Mouse (Mus musculus) embryonic facial prominence, embryonic 13.5 days (tissue): ENCODE measurements around the gene Tmem232. TPM values are rescaled to one million over a fixed set of nuclear protein-coding genes. Genes with fewer than 3 reads are reported as not detected.
A peak's percentile ranks its signal among the peaks of the same experiment; 100 is the strongest.
"Not testable (repeated sequence)": the region's sequence is repeated elsewhere in the genome, so short reads cannot be mapped to it uniquely, and the experiment has no call there.

Source experiments
- ATAC-seq: fragments of 200-750 bp; cut with Nextera tagmentation; 2 replicates; pipeline ENCODE4 v1.8.0; 2017; ENCODE audit warnings: low read depth; ENCODE audit not compliant: insufficient number of reproducible peaks, insufficient read depth, low FRiP score, low TSS enrichment
- H3K27ac ChIP-seq: fragments of 300-500 bp; sonication (generic); 2 replicates; pipeline ENCODE4 v1.5.1; 2015; ENCODE audit warnings: moderate library complexity, mild to moderate bottlenecking, inconsistent platforms
- H3K27me3 ChIP-seq: fragments of 300-500 bp; sonication (generic); 2 replicates; pipeline ENCODE4 v1.6.1; 2015; ENCODE audit warnings: mild to moderate bottlenecking, inconsistent platforms
- H3K36me3 ChIP-seq: fragments of 300-500 bp; sonication (generic); 2 replicates; pipeline ENCODE4 v1.6.1; 2015; ENCODE audit warnings: mild to moderate bottlenecking, inconsistent platforms
- H3K4me1 ChIP-seq: fragments of 300-500 bp; sonication (generic); 2 replicates; pipeline ENCODE4 v1.6.1; 2015; ENCODE audit warnings: inconsistent platforms
- H3K4me2 ChIP-seq: fragments of 300-500 bp; sonication (generic); 2 replicates; pipeline ENCODE4 v1.6.1; 2015; ENCODE audit warnings: moderate library complexity, mild to moderate bottlenecking, inconsistent platforms
- H3K4me3 ChIP-seq: fragments of 300-500 bp; sonication (generic); 2 replicates; pipeline ENCODE4 v1.5.1; 2015; ENCODE audit warnings: mild to moderate bottlenecking, inconsistent platforms
- H3K9ac ChIP-seq: fragments of 300-500 bp; sonication (generic); 2 replicates; pipeline ENCODE4 v1.6.1; 2015; ENCODE audit warnings: mild to moderate bottlenecking, inconsistent platforms
- H3K9me3 ChIP-seq: fragments of 300-500 bp; sonication (generic); 2 replicates; pipeline ENCODE4 v1.6.1; 2016; ENCODE audit warnings: inconsistent platforms
- WGBS: fragments of 180-500 bp; shearing (Covaris S2); methylation state at CpG from one replicate; pipeline ENCODE4 v1.1.7; 2015; ENCODE audit warnings: mixed read lengths; 5-methylcytosine and 5-hydroxymethylcytosine counted together
- polyA plus RNA-seq: library from polyadenylated mRNA; unstranded; fragments of >200 nt; fragmentation: Nextera tagmentation; extraction: Ambion mirVana; gene quantifications from 2 replicates; pipeline ENCODE4 v1.2.1, GENCODE M21; 2015

Tmem232 gene
- polyA plus RNA-seq, 1 experiment from 2014 or later: 0.25 TPM

DNA sequence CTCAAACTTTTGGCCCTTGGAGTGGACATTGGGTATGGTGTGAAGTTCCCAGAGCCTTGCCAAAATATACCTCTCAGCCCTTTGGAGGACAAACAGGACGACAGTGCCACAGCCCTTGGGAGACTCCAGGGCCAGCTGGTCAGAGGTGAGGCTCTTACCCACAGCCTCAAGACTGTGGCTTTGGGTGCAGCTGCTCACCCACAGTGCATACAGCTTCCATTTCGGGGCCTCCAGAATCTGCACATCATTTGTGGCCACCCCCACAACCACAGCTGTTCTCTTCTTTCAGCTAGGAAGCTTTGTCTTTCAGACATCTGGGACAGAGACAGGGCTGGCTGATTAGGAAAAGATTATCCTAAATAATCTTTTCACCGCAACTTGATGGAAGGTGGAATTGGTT, 27.1 kb downstream of the Tmem232 start:
- Histone ChIP-seq H3K27me3 (no peaks in the 10 kb centered on the region), H3K9me3 (no peaks in the 10 kb centered on the region), H3K27ac (no peak overlapping the region), H3K36me3 (no peaks in the 10 kb centered on the region), H3K4me3 (no peak overlapping the region), H3K4me1 (no peaks in the 10 kb centered on the region), H3K4me2 (no peak overlapping the region), H3K9ac (no peak overlapping the region)
- no peak for ATAC-seq
- WGBS: 72% methylated on average over 3 of the region's 3 CpGs

DNA sequence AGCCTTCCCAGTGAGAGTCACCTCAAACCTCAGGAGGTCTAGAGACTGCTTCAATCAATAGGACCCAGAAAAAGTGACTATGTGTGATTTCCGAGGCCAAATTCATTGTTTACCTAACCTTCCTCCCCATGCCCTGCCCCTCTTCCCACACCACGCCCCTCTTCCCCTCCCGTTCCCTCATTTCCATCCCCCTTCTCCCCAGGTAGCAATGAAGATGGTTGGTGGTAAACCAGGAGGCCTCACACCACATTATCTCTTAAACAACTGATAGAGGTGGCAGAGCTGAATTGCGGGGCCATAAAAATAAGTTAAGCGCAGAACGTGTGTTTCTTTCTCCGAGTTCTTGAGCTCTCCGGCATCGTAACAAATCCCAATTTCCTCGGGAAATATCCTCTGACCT, 55.9 kb downstream of the Tmem232 start:
- Histone ChIP-seq H3K9me3 (no peaks in the 10 kb centered on the region), H3K36me3 (no peaks in the 10 kb centered on the region), H3K4me2 (peak overlapping the region; percentile 12; the same call in 1 of the 2 replicates), H3K27ac (no peak overlapping the region), H3K4me1 (no peaks in the 10 kb centered on the region), H3K9ac (no peak overlapping the region), H3K27me3 (no peaks in the 10 kb centered on the region), H3K4me3 (no peak overlapping the region)
- 55% methylated on average over 10 of the region's 10 CpGs for whole genome bisulfite sequencing
- no peak for ATAC-seq

DNA sequence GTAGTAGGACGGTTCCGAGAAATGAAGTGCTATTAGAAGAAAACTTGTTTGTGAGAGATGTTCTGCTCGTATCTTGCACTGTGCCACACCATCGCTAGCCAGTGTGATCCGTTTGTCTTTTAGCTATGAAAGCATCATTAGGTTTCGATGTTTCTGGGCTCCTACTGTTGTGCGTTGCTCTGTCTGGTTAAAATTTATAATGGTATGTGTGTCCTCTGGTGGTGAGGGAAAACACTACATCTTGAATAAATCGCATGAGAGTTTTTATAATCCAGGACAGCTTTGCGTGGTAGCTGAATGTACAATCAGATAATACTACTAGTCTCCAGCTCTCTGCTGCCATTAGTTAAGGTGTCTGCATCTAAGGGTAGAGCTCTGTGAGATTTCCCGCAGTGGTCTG, 63.8 kb downstream of the Tmem232 start:
- no peak for ATAC-seq
- Histone ChIP-seq H3K4me3 (no peak overlapping the region), H3K4me2 (no peak overlapping the region), H3K36me3 (no peaks in the 10 kb centered on the region), H3K9me3 (no peaks in the 10 kb centered on the region), H3K27me3 (no peaks in the 10 kb centered on the region), H3K4me1 (no peaks in the 10 kb centered on the region), H3K9ac (no peak overlapping the region), H3K27ac (no peak overlapping the region)
- WGBS: 79% methylated on average over 10 of the region's 10 CpGs

DNA sequence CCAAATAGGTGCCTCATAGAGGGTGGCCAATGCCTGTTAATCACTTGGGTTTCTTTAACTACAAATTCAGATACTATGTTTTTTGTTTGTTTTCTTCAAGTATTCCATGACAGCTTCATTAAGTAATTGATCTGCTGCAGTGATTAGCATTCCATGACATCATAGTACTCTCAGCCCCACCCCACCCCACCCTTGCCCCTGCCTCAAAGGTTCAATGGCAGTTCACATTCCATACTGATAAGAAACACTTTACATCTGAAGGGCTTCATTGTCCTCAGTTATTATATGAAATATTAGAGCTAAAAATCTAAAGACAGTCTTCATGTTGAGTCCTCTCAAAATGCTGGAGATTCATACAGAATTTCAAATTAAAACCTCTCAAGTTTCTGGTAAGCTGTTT, 89.8 kb downstream of the Tmem232 start:
- Histone ChIP-seq H3K36me3 (no peaks in the 10 kb centered on the region), H3K27me3 (no peaks in the 10 kb centered on the region), H3K9ac (no peak overlapping the region), H3K9me3 (no peaks in the 10 kb centered on the region), H3K4me3 (no peak overlapping the region), H3K27ac (no peak overlapping the region), H3K4me2 (no peak overlapping the region), H3K4me1 (no peaks in the 10 kb centered on the region)
- ATAC-seq: no peak

DNA sequence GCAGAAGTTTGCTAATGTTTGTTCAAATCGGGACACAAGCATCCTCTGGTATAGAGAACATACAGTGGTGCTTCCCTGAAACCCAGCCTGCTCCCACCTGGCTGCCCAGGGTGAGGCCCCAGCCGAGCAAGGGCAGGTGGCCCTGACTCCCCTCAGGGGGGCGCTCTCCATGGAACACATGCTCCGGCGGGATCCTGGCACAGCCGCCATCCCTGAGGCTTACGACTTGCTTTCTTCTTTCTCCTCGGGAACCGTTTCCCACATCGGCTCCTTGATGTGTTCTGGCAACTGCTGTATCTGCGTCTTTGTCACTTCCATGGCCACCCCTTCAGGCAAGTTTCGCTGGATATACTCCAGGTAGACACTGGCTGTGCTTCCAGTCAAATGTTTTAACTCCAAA, 102.7 kb downstream of the Tmem232 start:
- H3K9me3 ChIP-seq, H3K36me3 ChIP-seq, ATAC-seq, H3K4me1 ChIP-seq, H3K4me2 ChIP-seq, H3K4me3 ChIP-seq, H3K27ac ChIP-seq, H3K27me3 ChIP-seq, H3K9ac ChIP-seq: not testable (repeated sequence)
- 86% methylated on average over 12 of the region's 12 CpGs for WGBS

DNA sequence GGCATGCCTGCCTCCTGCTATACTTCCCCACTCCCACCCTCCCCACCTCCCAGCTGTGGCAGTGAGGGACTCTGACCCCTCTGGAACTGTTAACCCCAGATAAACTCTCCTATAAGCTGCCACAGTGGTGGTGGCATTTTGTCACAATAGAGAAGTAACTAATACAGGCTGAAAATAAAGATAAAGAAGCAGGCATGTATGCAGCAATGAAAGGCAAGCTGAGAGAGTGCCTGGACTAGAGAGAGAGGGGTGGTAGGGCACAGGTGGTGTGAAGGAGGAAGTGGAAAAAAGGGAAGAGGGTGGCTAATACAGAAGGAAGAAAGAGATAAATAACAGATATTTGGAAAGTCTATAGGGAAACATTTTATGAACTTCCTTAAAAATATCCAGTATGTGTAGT, 121.5 kb downstream of the Tmem232 start:
- Histone ChIP-seq H3K4me2 (no peak overlapping the region), H3K4me1 (no peaks in the 10 kb centered on the region), H3K27ac (no peak overlapping the region), H3K4me3 (no peak overlapping the region), H3K9ac (no peak overlapping the region), H3K27me3 (no peaks in the 10 kb centered on the region), H3K9me3 (no peaks in the 10 kb centered on the region), H3K36me3 (no peaks in the 10 kb centered on the region)
- ATAC-seq: no peak

DNA sequence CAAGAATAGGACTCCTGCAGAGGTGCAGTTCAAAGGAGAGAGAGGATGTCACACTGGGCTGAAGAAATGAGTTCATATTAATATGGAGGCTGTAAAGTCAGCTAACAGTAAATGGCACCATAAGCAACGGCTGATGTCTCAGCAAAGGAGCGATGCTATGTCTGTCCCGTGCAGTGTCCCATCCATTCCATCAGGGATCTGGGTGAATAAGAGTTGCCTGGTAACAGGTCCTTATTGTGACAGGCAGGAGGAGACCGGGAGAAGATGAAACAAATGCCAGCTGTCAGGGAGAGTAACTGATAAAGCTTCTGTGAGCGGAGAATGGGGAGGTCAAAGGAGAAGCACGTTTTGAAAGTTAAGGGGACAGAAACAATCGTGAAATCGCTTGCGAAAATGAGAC, 135.3 kb downstream of the Tmem232 start:
- Histone ChIP-seq H3K27me3 (no peaks in the 10 kb centered on the region), H3K27ac (no peak overlapping the region), H3K4me1 (no peaks in the 10 kb centered on the region), H3K9ac (no peak overlapping the region), H3K4me2 (no peak overlapping the region), H3K36me3 (no peaks in the 10 kb centered on the region), H3K4me3 (no peak overlapping the region), H3K9me3 (no peaks in the 10 kb centered on the region)
- ATAC-seq: no peak
- WGBS: 63% methylated on average over 9 of the region's 9 CpGs

DNA sequence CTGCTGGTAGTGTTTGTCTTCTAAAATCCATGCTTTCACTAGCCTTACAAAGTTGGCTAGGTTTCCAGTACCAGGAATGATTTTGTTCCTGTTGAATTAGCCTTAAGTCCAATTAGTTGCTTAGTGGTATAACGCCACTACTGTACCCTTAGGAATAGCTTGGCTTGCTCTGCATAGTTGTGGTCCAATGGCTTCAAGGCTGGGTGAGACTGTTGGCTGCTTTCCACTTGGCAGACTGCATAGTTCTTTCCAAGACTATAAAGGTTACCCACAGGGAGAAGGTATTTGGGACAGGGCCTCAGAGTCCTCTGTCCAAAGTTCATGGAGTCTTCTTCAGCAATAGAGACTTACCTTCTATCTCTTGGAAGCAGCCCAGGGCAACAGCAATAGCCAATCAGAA, 139.7 kb downstream of the Tmem232 start:
- ATAC-seq: no peak
- H3K9ac ChIP-seq: no peak overlapping the region
- H3K4me2 ChIP-seq: no peak overlapping the region
- no peaks in the 10 kb centered on the region for H3K36me3 ChIP-seq
- no peaks in the 10 kb centered on the region for H3K27me3 ChIP-seq
- WGBS: 73% methylated on average over 1 of the region's 1 CpGs
- no peaks in the 10 kb centered on the region for H3K9me3 ChIP-seq
- H3K4me1 ChIP-seq: no peaks in the 10 kb centered on the region
- no peak overlapping the region for H3K27ac ChIP-seq
- no peak overlapping the region for H3K4me3 ChIP-seq

DNA sequence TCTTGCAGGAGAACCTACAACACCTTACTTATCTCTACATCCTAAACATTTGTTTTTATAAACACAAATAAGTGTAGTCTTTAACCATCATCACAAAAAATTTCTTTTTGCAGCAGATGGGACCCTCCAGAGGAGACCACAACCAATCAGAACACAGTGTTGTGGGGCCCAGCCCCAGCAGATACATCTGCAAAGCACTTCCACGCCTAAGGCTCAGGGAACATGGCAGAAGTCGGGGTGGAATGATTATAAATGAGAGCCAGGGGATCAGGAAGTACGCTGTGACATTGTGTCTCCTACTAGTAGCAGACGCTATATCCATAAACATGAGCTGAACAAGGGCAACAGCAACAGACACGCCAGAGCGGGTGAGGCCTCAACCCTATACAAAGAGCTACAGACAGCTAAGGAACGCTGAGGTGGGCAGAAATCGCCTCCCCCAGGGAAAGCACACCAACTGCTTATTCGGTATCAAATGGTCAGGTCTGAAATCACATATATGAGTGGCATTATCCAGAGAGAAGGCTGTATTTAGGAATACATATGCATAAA, 156.1 kb downstream of the Tmem232 start:
- 74% methylated on average over 9 of the region's 9 CpGs for WGBS
- Histone ChIP-seq H3K9me3 (no peaks in the 10 kb centered on the region), H3K4me2 (no peak overlapping the region), H3K4me3 (no peak overlapping the region), H3K27me3 (no peaks in the 10 kb centered on the region), H3K4me1 (no peaks in the 10 kb centered on the region), H3K9ac (no peak overlapping the region), H3K27ac (no peak overlapping the region), H3K36me3 (no peaks in the 10 kb centered on the region)
- no peak for ATAC-seq

DNA sequence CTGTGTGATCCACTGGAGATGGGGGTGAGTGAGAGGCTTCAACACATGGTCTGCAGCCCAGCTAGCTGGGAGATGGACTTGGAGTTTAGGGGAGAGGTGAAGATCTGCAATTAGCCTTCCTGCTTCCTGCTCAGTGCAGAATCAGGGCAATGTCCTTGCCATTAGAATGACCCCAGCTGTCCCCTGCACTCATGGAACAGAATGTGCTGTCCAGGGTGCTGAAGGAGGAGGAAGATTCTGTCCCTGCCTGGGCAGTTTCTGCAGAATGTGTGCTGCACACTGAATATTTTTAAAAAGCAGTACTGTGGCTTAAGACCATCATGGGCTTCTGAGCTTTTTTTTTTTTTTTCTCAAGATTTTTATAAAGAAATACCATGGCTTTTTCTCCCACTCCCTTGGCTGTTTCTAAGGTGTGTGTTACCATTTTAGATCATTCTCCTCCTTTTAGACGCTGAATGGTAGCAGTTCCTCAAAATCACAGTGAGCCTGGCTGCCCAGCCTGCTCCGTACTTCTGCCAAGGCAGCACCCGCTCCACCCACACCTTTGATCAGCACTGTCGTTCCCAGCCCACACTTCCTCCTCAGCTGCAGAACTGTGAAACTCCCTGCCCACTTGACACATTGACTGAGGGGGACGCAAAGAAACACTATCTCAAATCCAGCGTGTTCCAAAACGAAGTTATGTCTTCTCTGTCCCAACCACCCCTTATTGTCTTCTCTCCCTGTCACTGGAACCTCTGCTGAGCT, 170.4 kb downstream of the Tmem232 start:
- Histone ChIP-seq H3K27me3 (no peaks in the 10 kb centered on the region), H3K4me2 (no peak overlapping the region), H3K4me1 (no peaks in the 10 kb centered on the region), H3K36me3 (no peaks in the 10 kb centered on the region), H3K9ac (no peak overlapping the region), H3K4me3 (no peak overlapping the region), H3K27ac (no peak overlapping the region), H3K9me3 (no peaks in the 10 kb centered on the region)
- 50% methylated on average over 7 of the region's 7 CpGs for WGBS
- no peak for ATAC-seq

DNA sequence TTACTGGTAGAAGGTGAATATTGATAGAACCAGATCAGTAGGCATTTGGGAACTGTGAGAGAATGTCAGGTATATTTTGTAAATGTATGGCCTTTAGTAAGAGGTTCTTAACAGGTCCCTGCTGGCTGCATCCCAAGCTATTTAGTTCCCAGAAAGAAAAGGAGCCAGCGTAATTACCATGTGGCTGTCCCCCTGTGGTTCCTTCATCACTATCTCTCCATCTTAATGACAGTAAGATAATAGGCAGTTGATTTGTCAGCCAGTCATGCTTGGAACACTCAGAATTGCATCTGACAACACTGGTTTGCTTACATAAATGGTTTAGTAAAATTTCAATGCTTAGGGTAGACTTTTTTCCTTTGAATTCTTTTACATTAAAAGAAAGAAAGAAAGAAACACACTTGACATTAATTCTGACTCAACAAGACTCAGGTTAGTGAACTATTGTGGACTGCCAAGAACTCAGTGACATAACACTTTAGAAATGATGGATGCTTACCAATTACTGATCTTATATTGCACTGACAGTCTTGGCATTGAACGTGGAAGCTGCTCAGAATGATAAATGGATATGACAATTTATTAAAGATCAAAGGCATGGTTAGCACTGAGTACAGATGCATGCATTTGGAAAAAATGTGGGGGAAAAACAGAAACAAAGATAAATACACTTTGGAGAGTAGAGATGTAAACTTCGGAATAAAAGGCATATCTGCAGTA, 174.9 kb downstream of the Tmem232 start:
- Histone ChIP-seq H3K9me3 (0 out of 2 replicates have a peak, but pooled peaks cover 4% of the 10 kb centered on the region), H3K4me3 (no peak overlapping the region), H3K4me2 (no peak overlapping the region), H3K36me3 (no peaks in the 10 kb centered on the region), H3K27ac (no peak overlapping the region), H3K9ac (no peak overlapping the region), H3K4me1 (no peaks in the 10 kb centered on the region), H3K27me3 (no peaks in the 10 kb centered on the region)
- no peak for ATAC-seq
- WGBS: 59% methylated on average over 3 of the region's 3 CpGs

DNA sequence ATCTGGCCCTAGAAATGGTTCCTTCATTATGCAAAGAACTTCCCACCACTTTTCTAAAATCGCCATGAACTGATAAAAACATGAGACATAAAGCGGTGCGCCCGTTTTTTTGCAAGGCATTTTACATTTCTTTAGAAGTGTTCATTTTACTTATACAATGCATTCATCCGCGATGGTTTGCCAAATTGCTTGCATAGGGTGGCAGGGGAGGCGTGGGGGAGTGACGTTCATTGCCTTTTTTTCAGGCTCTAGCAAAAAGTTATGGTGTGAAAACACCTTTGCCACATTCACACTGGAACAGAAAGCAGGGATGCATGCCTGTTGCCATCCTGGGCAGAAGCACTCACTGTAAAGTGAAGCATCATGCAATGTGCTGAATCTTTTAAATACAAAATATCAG, 188.7 kb downstream of the Tmem232 start:
- WGBS: 89% methylated on average over 8 of the region's 8 CpGs
- no peaks in the 10 kb centered on the region for H3K27me3 ChIP-seq
- no peak for ATAC-seq
- H3K4me3 ChIP-seq: no peak overlapping the region
- no peaks in the 10 kb centered on the region for H3K36me3 ChIP-seq
- H3K9me3 ChIP-seq: no peaks in the 10 kb centered on the region
- H3K27ac ChIP-seq: no peak overlapping the region
- no peak overlapping the region for H3K4me2 ChIP-seq
- H3K4me1 ChIP-seq: no peaks in the 10 kb centered on the region
- H3K9ac ChIP-seq: no peak overlapping the region
